In the genomic region with DNA sequence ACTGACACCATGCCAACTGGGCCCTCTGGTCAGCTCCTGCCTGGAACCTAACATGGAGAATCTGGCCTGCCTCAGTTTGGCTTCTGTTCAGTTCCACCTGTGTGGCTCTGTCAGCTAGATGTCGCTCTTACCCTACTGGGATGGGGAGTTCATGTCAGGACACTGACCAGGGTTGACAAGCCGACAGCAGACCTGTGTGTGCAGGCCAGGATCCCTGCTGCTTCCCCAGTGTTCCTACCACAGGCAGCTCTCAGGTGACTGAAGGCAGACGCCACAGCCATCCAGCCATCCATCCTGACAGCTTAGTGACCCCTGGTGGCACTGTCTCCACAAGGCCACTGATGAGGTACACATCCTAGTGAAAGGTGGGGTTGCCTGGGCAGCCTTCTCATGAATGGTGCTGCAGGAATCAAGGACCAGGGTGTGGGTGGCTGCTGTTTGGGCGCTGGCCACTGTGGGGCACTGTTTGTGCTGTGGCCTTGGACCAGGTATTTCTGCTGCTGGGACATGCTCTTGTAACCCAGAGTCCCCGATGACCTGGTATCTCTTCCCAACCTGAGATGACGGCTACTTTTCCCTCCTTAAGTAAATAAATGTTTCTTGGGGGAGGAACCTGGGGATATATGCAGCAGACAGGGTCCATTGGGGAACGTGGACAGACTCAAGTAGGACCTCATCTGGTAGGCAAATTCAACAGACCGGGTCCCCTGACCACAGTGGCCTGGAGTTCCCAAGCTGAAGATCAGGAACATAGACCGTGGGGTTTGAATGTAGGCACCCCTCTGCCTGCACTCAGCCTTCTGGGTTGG, we compare ENCODE assay signal across 9 mouse cellular contexts. TPM values are rescaled to one million over a fixed set of nuclear protein-coding genes. Genes with fewer than 3 reads are reported as not detected.
DNase-seq lines count a peak whose midpoint lies in the region; ATAC-seq lines count a peak whose summit lies in the region.
"Had no signal": no experiment of that assay in that cellular context is flagged by ENCODE, and none has a peak within 500 bp of the region (broad histone marks: within the 10 kb centered on the region; RNA-seq: fewer than 3 reads in every experiment).

No protein-coding gene starts in this region.

- H3K27me3 ChIP-seq in liver, embryonic 16.5 days (ENCODE audit: control insufficient read depth, insufficient read depth, low read depth, low read length): no peaks in the 10 kb centered on the region
- H3K27me3 ChIP-seq in neural tube, embryonic 12.5 days (replicated peaks): no peaks in the 10 kb centered on the region
- H3K27me3 ChIP-seq: embryonic facial prominence, embryonic 15.5 days had no signal

- no peak overlapping the region for H3K9ac ChIP-seq in liver, embryonic 16.5 days (ENCODE audit: low read depth, low read length)
- no peak overlapping the region for H3K9ac ChIP-seq in neural tube, embryonic 12.5 days
- H3K9ac ChIP-seq: embryonic facial prominence, embryonic 15.5 days had no signal

- 27% methylated on average over 9 of the region's 9 CpGs for WGBS in liver, embryonic 16.5 days (ENCODE audit: insufficient replicate concordance)
- 27% methylated on average over 9 of the region's 9 CpGs for WGBS in neural tube, embryonic 12.5 days

- peak; percentile 76 to 77 for DNase-seq in B cell, adult 2 months
- DNase-seq in adipocyte (ENCODE audit: low spot score): peak; percentile 80
- DNase-seq in embryo, embryonic 11 days: peak; percentile 67
- peak; percentile 72 for DNase-seq in heart, adult 8-10 months (ENCODE audit: low spot score)
- DNase-seq in kidney, adult 11 months: peak; percentile 89
- peak; percentile 39 for DNase-seq in thymus, postnatal 0 days (ENCODE audit: low spot score)

- no peak overlapping the region for H3K27ac ChIP-seq in liver, embryonic 16.5 days (ENCODE audit: low read length)
- no peak overlapping the region for H3K27ac ChIP-seq in neural tube, embryonic 12.5 days
- H3K27ac ChIP-seq: embryonic facial prominence, embryonic 15.5 days had no signal

- H3K4me2 ChIP-seq in liver, embryonic 16.5 days (ENCODE audit: low read depth, low read length): no peak overlapping the region
- no peak overlapping the region for H3K4me2 ChIP-seq in neural tube, embryonic 12.5 days (replicated peaks)
- H3K4me2 ChIP-seq: embryonic facial prominence, embryonic 15.5 days had no signal

- peaks cover 9% of the 10 kb centered on the region for H3K36me3 ChIP-seq in liver, embryonic 16.5 days (ENCODE audit: control insufficient read depth, insufficient read depth)
- H3K36me3 ChIP-seq in neural tube, embryonic 12.5 days: peaks cover 35% of the 10 kb centered on the region

- ATAC-seq in liver, embryonic 16.5 days (ENCODE audit: low read depth): peak; percentile 30; the same call in 1 of the 2 replicates
- peak; percentile 59 for ATAC-seq in neural tube, embryonic 12.5 days (ENCODE audit: low FRiP score, low read depth)

- H3K9me3 ChIP-seq in liver, embryonic 16.5 days (replicated peaks; ENCODE audit: control insufficient read depth, low read length): no peaks in the 10 kb centered on the region
- no peaks in the 10 kb centered on the region for H3K9me3 ChIP-seq in neural tube, embryonic 12.5 days
- H3K9me3 ChIP-seq: embryonic facial prominence, embryonic 15.5 days had no signal

- H3K4me1 ChIP-seq in liver, embryonic 16.5 days (ENCODE audit: control insufficient read depth, low read depth, low read length): peaks cover 3% of the 10 kb centered on the region
- 0 out of 2 replicates have a peak, but pooled peaks cover 5% of the 10 kb centered on the region for H3K4me1 ChIP-seq in neural tube, embryonic 12.5 days

- H3K4me3 ChIP-seq in liver, embryonic 16.5 days (ENCODE audit: low read depth, low read length): no peak overlapping the region
- H3K4me3 ChIP-seq in neural tube, embryonic 12.5 days: no peak overlapping the region
- H3K4me3 ChIP-seq: embryonic facial prominence, embryonic 15.5 days had no signal

RNA-seq across cellular contexts. Expression of gene Creld2, which starts 8.7 kb away (rescaled TPM):
- 10 to 100 TPM; 17.2 to 28.0 (median 21.1) TPM for total RNA-seq in heart, adult 8-10 months (2022)
- 39.7 TPM in 2 replicates for polyA plus RNA-seq in liver, embryonic 16.5 days (2015; fragmentation: Nextera tagmentation; extraction: Ambion mirVana)
- 62.8 and 65.2 TPM in 2 replicates for polyA plus RNA-seq in neural tube, embryonic 12.5 days (2016; fragmentation: Nextera tagmentation; extraction: Ambion mirVana)
- 63.6 and 78.9 TPM in 2 replicates for polyA plus RNA-seq in thymus, postnatal 0 days (2015; fragmentation: Nextera tagmentation; extraction: Ambion mirVana)

RNA-seq across cellular contexts. Expression of gene Alg12, which starts 9.1 kb away (rescaled TPM):
- 10 to 100 TPM in 2 of 4 experiments, 1 to 10 TPM in 2; 7.4 to 10.3 (median 9.9) TPM for total RNA-seq in heart, adult 8-10 months (2022)
- polyA plus RNA-seq in liver, embryonic 16.5 days (2015; fragmentation: Nextera tagmentation; extraction: Ambion mirVana): 5.5 and 6.0 TPM in 2 replicates
- 7.6 and 9.9 TPM in 2 replicates for polyA plus RNA-seq in neural tube, embryonic 12.5 days (2016; fragmentation: Nextera tagmentation; extraction: Ambion mirVana)
- polyA plus RNA-seq in thymus, postnatal 0 days (2015; fragmentation: Nextera tagmentation; extraction: Ambion mirVana): 6.4 and 7.4 TPM in 2 replicates

RNA-seq across cellular contexts. Expression of gene Pim3, which starts 33.8 kb away (rescaled TPM):
- 100 to 1,000 TPM in 1 of 4 experiments, 10 to 100 TPM in 3; 70.8 to 183 (median 86.1) TPM for total RNA-seq in heart, adult 8-10 months (2022)
- polyA plus RNA-seq in liver, embryonic 16.5 days (2015; fragmentation: Nextera tagmentation; extraction: Ambion mirVana): 23.9 and 33.8 TPM in 2 replicates
- polyA plus RNA-seq in neural tube, embryonic 12.5 days (2016; fragmentation: Nextera tagmentation; extraction: Ambion mirVana): 52.4 and 52.9 TPM in 2 replicates
- 40.2 and 43.8 TPM in 2 replicates for polyA plus RNA-seq in thymus, postnatal 0 days (2015; fragmentation: Nextera tagmentation; extraction: Ambion mirVana)

Comparison
In these comparisons a context has a peak if more than half of its experiments do, and no peak if none do; other contexts are left out.
1. DNase-seq: peak in every context shown above with its lines; median percentile 89 in kidney, adult 11 months; 80 in adipocyte; 76 in B cell, adult 2 months; 72 in heart, adult 8-10 months; 67 in embryo, embryonic 11 days; 39 in thymus, postnatal 0 days.